ENCODE assay signal across 9 mouse cellular contexts in genomic region chr8:94836456-94837240, GRCm38 (mm10). TPM values are rescaled to one million over a fixed set of nuclear protein-coding genes. Genes with fewer than 3 reads are reported as not detected.
DNase-seq lines count a peak whose midpoint lies in the region; ATAC-seq and TF ChIP-seq lines count a peak whose summit lies in the region.
"Had no signal": no experiment of that assay in that cellular context is flagged by ENCODE, and none has a peak within 500 bp of the region (broad histone marks: within the 10 kb centered on the region; RNA-seq: fewer than 3 reads in every experiment).

No protein-coding gene starts in this region.

- H3K4me1 ChIP-seq in lung, embryonic 14.5 days (ENCODE audit: insufficient read depth): peaks cover 6% of the 10 kb centered on the region
- H3K4me1 ChIP-seq in lung, adult 2 months (ENCODE audit: control insufficient read depth, insufficient read depth, low read length): no peaks in the 10 kb centered on the region; the same call in 1 of the 2 replicates
- peaks cover 8% of the 10 kb centered on the region; the same call in 1 of the 2 replicates for H3K4me1 ChIP-seq in limb, embryonic 14.5 days (ENCODE audit: control insufficient read depth, insufficient read depth, low read length)
- H3K4me1 ChIP-seq in stomach, embryonic 14.5 days (ENCODE audit: control insufficient read depth, insufficient read depth, low read length): peaks cover 13% of the 10 kb centered on the region; the same call in 1 of the 2 replicates

- peaks cover 9% of the 10 kb centered on the region for H3K36me3 ChIP-seq in lung, embryonic 14.5 days (ENCODE audit: insufficient read depth)
- H3K36me3 ChIP-seq in limb, embryonic 14.5 days (ENCODE audit: control insufficient read depth, insufficient read depth, low read length): peaks cover 3% of the 10 kb centered on the region
- H3K36me3 ChIP-seq in stomach, embryonic 14.5 days (ENCODE audit: control insufficient read depth, insufficient read depth, low read length): peaks cover 5% of the 10 kb centered on the region

- WGBS in lung, embryonic 14.5 days: 59% methylated on average over 11 of the region's 11 CpGs
- WGBS in lung, adult 2 months: 54% methylated on average over 11 of the region's 11 CpGs
- WGBS in limb, embryonic 14.5 days: 67% methylated on average over 11 of the region's 11 CpGs
- WGBS in stomach, embryonic 14.5 days: 59% methylated on average over 11 of the region's 11 CpGs

- H3K27ac ChIP-seq in lung, embryonic 14.5 days (ENCODE audit: low read depth): no peak overlapping the region
- H3K27ac ChIP-seq in limb, embryonic 14.5 days (replicated peaks; ENCODE audit: low read depth, low read length): no peak overlapping the region
- H3K27ac ChIP-seq in stomach, embryonic 14.5 days (ENCODE audit: low read length): no peak overlapping the region

- no peak for DNase-seq in lung, embryonic 14.5 days
- DNase-seq in lung, adult 2 months: no peak
- no peak for DNase-seq in limb, embryonic 14.5 days (ENCODE audit: low spot score)
- DNase-seq in frontal cortex, postnatal 25 days (ENCODE audit: low spot score in 2 of 2): no peak
- no peak for DNase-seq in retina, embryonic 14.5 days (ENCODE audit: low spot score)
- no peak for DNase-seq in left cerebral cortex, postnatal 14 days (ENCODE audit: low spot score in 2 of 2)
- DNase-seq: kidney, postnatal 10 days had no signal

- intact Hi-C loops in left cerebral cortex, postnatal 14 days (cut with DNase I): no loop called here

- no peaks in the 10 kb centered on the region for H3K9me3 ChIP-seq in lung, embryonic 14.5 days (ENCODE audit: low read depth, low read length)
- no peaks in the 10 kb centered on the region for H3K9me3 ChIP-seq in limb, embryonic 14.5 days (ENCODE audit: control insufficient read depth, low read length)
- no peaks in the 10 kb centered on the region for H3K9me3 ChIP-seq in stomach, embryonic 14.5 days (ENCODE audit: control insufficient read depth, low read depth, low read length)

- H3K4me3 ChIP-seq in lung, embryonic 14.5 days (ENCODE audit: low read depth, low read length): peak overlapping the region; percentile 91
- H3K4me3 ChIP-seq in lung, adult 2 months (replicated peaks; ENCODE audit: extremely low read depth, low read depth, low read length): no peak overlapping the region
- no peak overlapping the region for H3K4me3 ChIP-seq in limb, embryonic 14.5 days (replicated peaks; ENCODE audit: low read length)
- H3K4me3 ChIP-seq in stomach, embryonic 14.5 days (ENCODE audit: low read depth, low read length): peak overlapping the region; percentile 96; the same call in 1 of the 2 replicates

- H3K9ac ChIP-seq in lung, embryonic 14.5 days: peak overlapping the region; percentile 80
- H3K9ac ChIP-seq in limb, embryonic 14.5 days (ENCODE audit: low read depth, low read length, severe bottlenecking): 0 out of 2 replicates have a peak overlapping the region, but pooled peaks have one; percentile 93
- peak overlapping the region; percentile 94 for H3K9ac ChIP-seq in stomach, embryonic 14.5 days (replicated peaks; ENCODE audit: low read depth, low read length)

- H3K27me3 ChIP-seq in lung, embryonic 14.5 days (ENCODE audit: insufficient read depth, low read length): no peaks in the 10 kb centered on the region
- no peaks in the 10 kb centered on the region for H3K27me3 ChIP-seq in limb, embryonic 14.5 days (ENCODE audit: control insufficient read depth, insufficient read depth, low read length)
- H3K27me3 ChIP-seq in stomach, embryonic 14.5 days (ENCODE audit: control insufficient read depth, insufficient read depth, low read length): no peaks in the 10 kb centered on the region

- no peak for ATAC-seq in lung, embryonic 14.5 days (ENCODE audit: insufficient read depth)
- peak; percentile 15; the same call in 1 of the 2 replicates for ATAC-seq in erythroid progenitor cell, adult 5-6 weeks (replicated peaks; ENCODE audit: low FRiP score, poor library complexity, severe bottlenecking)
- no peak for ATAC-seq in limb, embryonic 14.5 days (ENCODE audit: low FRiP score, low read depth)
- ATAC-seq in stomach, embryonic 14.5 days (ENCODE audit: insufficient number of reproducible peaks, insufficient read depth, low FRiP score, low read depth): no peak

- H3K4me2 ChIP-seq in lung, embryonic 14.5 days: peak overlapping the region; percentile 72
- peak overlapping the region; percentile 66 for H3K4me2 ChIP-seq in limb, embryonic 14.5 days (replicated peaks; ENCODE audit: low read depth, low read length, severe bottlenecking)
- peak overlapping the region; percentile 89 for H3K4me2 ChIP-seq in stomach, embryonic 14.5 days (replicated peaks; ENCODE audit: low read depth, low read length)

- TF ChIP-seq POLR2A in lung, adult 2 months (IDR thresholded peaks at IDR 0.05; ENCODE audit: borderline replicate concordance, extremely low read depth, low read depth, low read length): no peak
- no peak for TF ChIP-seq POLR2A in limb, embryonic 14.5 days (IDR thresholded peaks at IDR 0.05; ENCODE audit: borderline replicate concordance, extremely low read depth, insufficient read depth, insufficient read length)

- TF ChIP-seq CTCF in lung, embryonic 14.5 days (IDR thresholded peaks at IDR 0.05; ENCODE audit: low read depth): no peak
- no peak for TF ChIP-seq CTCF in lung, adult 2 months (IDR thresholded peaks at IDR 0.05; ENCODE audit: insufficient read depth, low read length)

RNA-seq across cellular contexts. Expression of gene Coq9, which starts 1.5 kb away (rescaled TPM):
- 58.3 and 61.0 TPM in 2 replicates for polyA plus RNA-seq in lung, embryonic 14.5 days (2014; fragmentation: Nextera tagmentation; extraction: Ambion mirVana)
- polyA plus RNA-seq in lung, adult 2 months (2012; rRNA removed): 123 and 158 TPM in 2 replicates
- 27.8 and 34.8 TPM in 2 replicates for total RNA-seq in erythroid progenitor cell, adult 5-6 weeks (2015; ENCODE audit: low replicate concordance)
- total RNA-seq in erythroid progenitor cell, adult 5-6 weeks (2017; ENCODE audit: low replicate concordance): 42.1 and 47.1 TPM in 2 replicates
- 84.5 and 88.1 TPM in 2 replicates for polyA plus RNA-seq in limb, embryonic 14.5 days (2012; rRNA removed)
- polyA plus RNA-seq in limb, embryonic 14.5 days (2014; fragmentation: Nextera tagmentation; extraction: Ambion mirVana): 72.4 and 86.0 TPM in 2 replicates
- polyA plus RNA-seq in stomach, embryonic 14.5 days (2014; fragmentation: Nextera tagmentation; extraction: Ambion mirVana): 73.2 and 80.4 TPM in 2 replicates
- total RNA-seq in left cerebral cortex, postnatal 14 days (2021): 10 to 100 TPM; 77.1 to 81.3 TPM

RNA-seq across cellular contexts. Expression of gene Ciapin1, which starts 1.5 kb away (rescaled TPM):
- polyA plus RNA-seq in lung, embryonic 14.5 days (2014; fragmentation: Nextera tagmentation; extraction: Ambion mirVana): 96.0 and 105 TPM in 2 replicates
- 22.9 and 27.8 TPM in 2 replicates for polyA plus RNA-seq in lung, adult 2 months (2012; rRNA removed)
- total RNA-seq in erythroid progenitor cell, adult 5-6 weeks (2015; ENCODE audit: low replicate concordance): 27.4 and 66.7 TPM in 2 replicates
- total RNA-seq in erythroid progenitor cell, adult 5-6 weeks (2017; ENCODE audit: low replicate concordance): 36.8 and 46.6 TPM in 2 replicates
- polyA plus RNA-seq in limb, embryonic 14.5 days (2012; rRNA removed): 55.0 and 55.2 TPM in 2 replicates
- 83.6 and 84.3 TPM in 2 replicates for polyA plus RNA-seq in limb, embryonic 14.5 days (2014; fragmentation: Nextera tagmentation; extraction: Ambion mirVana)
- polyA plus RNA-seq in stomach, embryonic 14.5 days (2014; fragmentation: Nextera tagmentation; extraction: Ambion mirVana): 90.0 and 96.2 TPM in 2 replicates
- 10 to 100 TPM; 73.9 to 76.7 TPM for total RNA-seq in left cerebral cortex, postnatal 14 days (2021)

RNA-seq across cellular contexts. Expression of gene Polr2c, which starts 20.6 kb away (rescaled TPM):
- 162 and 169 TPM in 2 replicates for polyA plus RNA-seq in lung, embryonic 14.5 days (2014; fragmentation: Nextera tagmentation; extraction: Ambion mirVana)
- polyA plus RNA-seq in lung, adult 2 months (2012; rRNA removed): 81.9 and 105 TPM in 2 replicates
- total RNA-seq in erythroid progenitor cell, adult 5-6 weeks (2015; ENCODE audit: low replicate concordance): 34.0 and 42.2 TPM in 2 replicates
- total RNA-seq in erythroid progenitor cell, adult 5-6 weeks (2017; ENCODE audit: low replicate concordance): 17.5 and 40.3 TPM in 2 replicates
- 129 and 135 TPM in 2 replicates for polyA plus RNA-seq in limb, embryonic 14.5 days (2012; rRNA removed)
- polyA plus RNA-seq in limb, embryonic 14.5 days (2014; fragmentation: Nextera tagmentation; extraction: Ambion mirVana): 135 and 140 TPM in 2 replicates
- 150 and 159 TPM in 2 replicates for polyA plus RNA-seq in stomach, embryonic 14.5 days (2014; fragmentation: Nextera tagmentation; extraction: Ambion mirVana)
- 10 to 100 TPM; 52.0 to 60.5 TPM for total RNA-seq in left cerebral cortex, postnatal 14 days (2021)

RNA-seq across cellular contexts. Expression of gene Ccl17, which starts 26.4 kb away (rescaled TPM):
- polyA plus RNA-seq in lung, embryonic 14.5 days (2014; fragmentation: Nextera tagmentation; extraction: Ambion mirVana): not detected in 2 replicates
- polyA plus RNA-seq in lung, adult 2 months (2012; rRNA removed): 6.4 and 9.8 TPM in 2 replicates
- not detected in 2 replicates for total RNA-seq in erythroid progenitor cell, adult 5-6 weeks (2015; ENCODE audit: low replicate concordance)
- not detected in 2 replicates for total RNA-seq in erythroid progenitor cell, adult 5-6 weeks (2017; ENCODE audit: low replicate concordance)
- polyA plus RNA-seq in limb, embryonic 14.5 days (2012; rRNA removed): 0.45 TPM in 1 of 2 replicates, not detected in the other
- polyA plus RNA-seq in limb, embryonic 14.5 days (2014; fragmentation: Nextera tagmentation; extraction: Ambion mirVana): 0.67 TPM in 1 of 2 replicates, not detected in the other
- 0.56 TPM in 1 of 2 replicates, not detected in the other for polyA plus RNA-seq in stomach, embryonic 14.5 days (2014; fragmentation: Nextera tagmentation; extraction: Ambion mirVana)
- total RNA-seq in left cerebral cortex, postnatal 14 days (2021): 10 to 100 TPM; 17.7 to 18.3 TPM

RNA-seq across cellular contexts. Expression of gene Dok4, which starts 39.5 kb away (rescaled TPM):
- 32.5 and 36.5 TPM in 2 replicates for polyA plus RNA-seq in lung, embryonic 14.5 days (2014; fragmentation: Nextera tagmentation; extraction: Ambion mirVana)
- 39.6 and 46.4 TPM in 2 replicates for polyA plus RNA-seq in lung, adult 2 months (2012; rRNA removed)
- 12.2 and 13.0 TPM in 2 replicates for total RNA-seq in erythroid progenitor cell, adult 5-6 weeks (2015; ENCODE audit: low replicate concordance)
- 11.0 and 12.8 TPM in 2 replicates for total RNA-seq in erythroid progenitor cell, adult 5-6 weeks (2017; ENCODE audit: low replicate concordance)
- polyA plus RNA-seq in limb, embryonic 14.5 days (2012; rRNA removed): 29.1 and 35.8 TPM in 2 replicates
- polyA plus RNA-seq in limb, embryonic 14.5 days (2014; fragmentation: Nextera tagmentation; extraction: Ambion mirVana): 23.3 and 26.9 TPM in 2 replicates
- polyA plus RNA-seq in stomach, embryonic 14.5 days (2014; fragmentation: Nextera tagmentation; extraction: Ambion mirVana): 17.2 and 19.9 TPM in 2 replicates
- total RNA-seq in left cerebral cortex, postnatal 14 days (2021): 10 to 100 TPM; 42.3 to 44.1 TPM

Comparison
In these comparisons a context has a peak if more than half of its experiments do, and no peak if none do; other contexts are left out.
1. H3K4me3 ChIP-seq: peak in lung, embryonic 14.5 days (single experiment) and stomach, embryonic 14.5 days (single experiment); none in lung, adult 2 months (single experiment) and limb, embryonic 14.5 days (single experiment).
2. Peak in every context shown above with its lines, with median percentiles within 50 percentile points of each other: H3K4me2 ChIP-seq and H3K9ac ChIP-seq.